Mouse (Mus musculus) hindbrain, embryonic 11.5 days (tissue): ENCODE measurements at regions not wholly inside any gene's neighbourhood (a gene's known extent, or its start where the extent isn't known, plus 50 kb on each side); places are given as distances from the start of the nearest gene placed in this dataset.
A peak's percentile ranks its signal among the peaks of the same experiment; 100 is the strongest.

Experiments used
- ATAC-seq: fragments of 200-750 bp; cut with Nextera tagmentation; 2 replicates; pipeline ENCODE4 v1.8.0; 2017; ENCODE audit warnings: mild to moderate bottlenecking, moderate TSS enrichment, moderate library complexity; ENCODE audit not compliant: low FRiP score
- DNase-seq: peaks from one replicate; pipeline ENCODE4 v3.0.0-alpha.2; 2015; ENCODE audit warnings: low spot score
- H3K27ac ChIP-seq: fragments of 300-500 bp; sonication (generic); 2 replicates; pipeline ENCODE4 v1.5.1; 2014; ENCODE audit warnings: mild to moderate bottlenecking, low read depth, low read length
- H3K27me3 ChIP-seq: fragments of 300-500 bp; sonication (generic); 2 replicates; pipeline ENCODE4 v1.6.1; 2014; ENCODE audit warnings: mild to moderate bottlenecking, low read length, moderate library complexity, mixed read lengths; ENCODE audit not compliant: control insufficient read depth, insufficient read depth
- H3K36me3 ChIP-seq: fragments of 300-500 bp; sonication (generic); 2 replicates; pipeline ENCODE4 v1.6.1; 2014; ENCODE audit warnings: mild to moderate bottlenecking, low read length, moderate library complexity, mixed read lengths; ENCODE audit not compliant: control insufficient read depth, insufficient read depth
- H3K4me1 ChIP-seq: fragments of 300-500 bp; sonication (generic); replicated peaks from 2 replicates; pipeline ENCODE4 v1.6.1; 2014; ENCODE audit warnings: low read length, mixed read lengths; ENCODE audit not compliant: control insufficient read depth, insufficient read depth
- H3K4me2 ChIP-seq: fragments of 300-500 bp; sonication (generic); replicated peaks from 2 replicates; pipeline ENCODE4 v1.6.1; 2014; ENCODE audit warnings: mild to moderate bottlenecking, low read depth, low read length
- H3K4me3 ChIP-seq: fragments of 300-500 bp; sonication (generic); 2 replicates; pipeline ENCODE4 v1.5.1; 2014; ENCODE audit warnings: low read depth, low read length
- H3K9ac ChIP-seq: fragments of 300-500 bp; sonication (generic); 2 replicates; pipeline ENCODE4 v1.6.1; 2014; ENCODE audit warnings: low read depth, low read length
- H3K9me3 ChIP-seq: fragments of 300-500 bp; sonication (generic); 2 replicates; pipeline ENCODE4 v1.6.1; 2016; ENCODE audit warnings: low read length; ENCODE audit not compliant: control insufficient read depth
- WGBS: fragments of 180-500 bp; shearing (Covaris S2); extraction: QIAGEN DNeasy Blood & Tissue Kit; methylation state at CpG from one replicate; pipeline ENCODE4 v1.1.7; 2014; 5-methylcytosine and 5-hydroxymethylcytosine counted together

DNA sequence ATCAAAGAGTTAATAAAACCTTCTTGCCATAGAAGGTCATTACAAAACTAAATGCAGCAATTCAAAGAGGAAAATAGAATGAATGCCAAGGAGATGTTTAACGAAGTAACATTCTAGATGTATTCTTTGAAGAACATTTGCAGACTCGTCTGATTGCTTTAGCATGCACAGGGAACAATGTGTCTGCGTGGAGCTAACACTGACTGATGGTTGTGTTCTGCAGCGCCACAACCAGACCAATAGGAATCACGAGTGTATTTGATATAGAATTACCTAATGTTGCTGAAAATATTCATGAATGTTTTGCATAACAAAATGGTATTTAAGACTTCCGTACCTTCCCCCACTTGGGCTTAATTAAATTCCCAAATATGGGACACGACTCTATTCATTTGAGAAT, 200.3 kb upstream of the Tmem161b start:
- no peaks in the 10 kb centered on the region for H3K9me3 ChIP-seq
- no peaks in the 10 kb centered on the region for H3K36me3 ChIP-seq
- no peak for DNase-seq
- H3K4me2 ChIP-seq: no peak overlapping the region
- no peak for ATAC-seq
- no peak overlapping the region for H3K4me3 ChIP-seq
- no peaks in the 10 kb centered on the region for H3K27me3 ChIP-seq
- no peak overlapping the region for H3K9ac ChIP-seq
- no peak overlapping the region for H3K27ac ChIP-seq
- WGBS: 73% methylated on average over 7 of the region's 7 CpGs
- H3K4me1 ChIP-seq: no peaks in the 10 kb centered on the region

DNA sequence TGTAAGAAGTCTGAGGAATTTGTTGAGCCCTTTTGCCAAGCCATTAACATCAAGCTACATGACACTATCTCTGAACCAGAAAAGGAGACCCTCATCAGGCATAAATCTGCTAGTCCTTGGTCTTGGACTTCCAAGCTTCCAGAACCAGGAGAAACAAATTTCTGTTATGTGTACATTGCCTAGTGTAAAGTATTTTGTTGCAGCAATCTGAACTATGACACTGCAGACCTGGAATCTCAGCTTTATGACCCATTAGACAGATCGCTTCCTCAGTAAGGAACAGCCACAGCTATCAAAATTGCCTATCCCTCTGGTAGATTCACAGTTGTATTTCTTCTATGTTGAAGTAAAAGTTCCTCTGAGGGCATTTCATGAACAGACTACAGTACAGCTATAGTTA, 199.1 kb upstream of the Tmem161b start:
- Histone ChIP-seq H3K36me3 (no peaks in the 10 kb centered on the region), H3K4me3 (no peak overlapping the region), H3K27ac (no peak overlapping the region), H3K4me1 (no peaks in the 10 kb centered on the region), H3K27me3 (no peaks in the 10 kb centered on the region), H3K9me3 (no peaks in the 10 kb centered on the region), H3K9ac (no peak overlapping the region), H3K4me2 (no peak overlapping the region)
- DNase-seq (no peak), ATAC-seq (no peak)
- 92% methylated on average over 1 of the region's 1 CpGs for WGBS

DNA sequence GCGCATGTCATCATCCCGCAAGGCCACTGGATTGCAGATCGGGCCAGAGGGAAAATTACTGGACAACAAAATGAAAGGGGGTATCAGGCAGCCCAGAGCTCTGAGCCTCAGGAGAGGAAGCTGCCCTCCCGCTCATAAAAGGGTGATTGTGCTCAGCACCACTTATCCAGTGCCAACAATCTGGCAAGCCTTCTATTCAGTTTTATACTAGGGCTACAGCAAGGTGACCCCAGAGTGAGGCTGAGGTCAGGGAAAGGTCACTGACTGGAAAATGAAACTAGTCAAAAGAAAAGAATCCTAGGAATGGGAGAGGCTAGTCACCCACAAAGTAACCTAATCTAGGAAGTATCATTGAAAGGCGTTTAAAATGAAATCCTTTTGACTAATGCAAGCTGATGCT, 198.5 kb upstream of the Tmem161b start:
- H3K36me3 ChIP-seq: no peaks in the 10 kb centered on the region
- H3K4me3 ChIP-seq: no peak overlapping the region
- no peak overlapping the region for H3K27ac ChIP-seq
- WGBS: 61% methylated on average over 5 of the region's 5 CpGs
- no peaks in the 10 kb centered on the region for H3K27me3 ChIP-seq
- no peaks in the 10 kb centered on the region for H3K9me3 ChIP-seq
- no peaks in the 10 kb centered on the region for H3K4me1 ChIP-seq
- no peak for DNase-seq
- ATAC-seq: no peak
- H3K9ac ChIP-seq: no peak overlapping the region
- no peak overlapping the region for H3K4me2 ChIP-seq

DNA sequence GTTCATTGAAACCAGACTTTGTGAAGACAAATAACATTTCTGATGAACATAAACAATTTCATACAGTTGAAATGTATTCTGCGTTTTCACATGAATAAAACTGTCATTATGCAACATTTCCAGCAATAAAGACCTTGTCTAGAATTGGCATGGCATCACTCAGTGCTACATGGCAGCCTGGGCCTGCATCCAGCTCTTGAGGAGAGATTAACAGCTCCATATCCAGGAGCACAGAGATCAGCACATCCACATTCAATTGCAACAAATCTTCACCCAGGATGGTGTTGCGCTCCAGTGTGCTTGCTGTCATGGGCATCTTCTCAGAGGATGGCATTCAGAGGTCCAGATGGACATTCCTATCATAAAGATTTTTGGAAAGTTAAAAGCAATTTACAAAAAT, 196.7 kb upstream of the Tmem161b start:
- no peaks in the 10 kb centered on the region for H3K9me3 ChIP-seq
- WGBS: 96% methylated on average over 2 of the region's 2 CpGs
- ATAC-seq: no peak
- DNase-seq: no peak
- no peaks in the 10 kb centered on the region for H3K27me3 ChIP-seq
- H3K4me1 ChIP-seq: no peaks in the 10 kb centered on the region
- no peak overlapping the region for H3K4me3 ChIP-seq
- H3K27ac ChIP-seq: no peak overlapping the region
- H3K36me3 ChIP-seq: no peaks in the 10 kb centered on the region
- no peak overlapping the region for H3K4me2 ChIP-seq
- H3K9ac ChIP-seq: no peak overlapping the region

DNA sequence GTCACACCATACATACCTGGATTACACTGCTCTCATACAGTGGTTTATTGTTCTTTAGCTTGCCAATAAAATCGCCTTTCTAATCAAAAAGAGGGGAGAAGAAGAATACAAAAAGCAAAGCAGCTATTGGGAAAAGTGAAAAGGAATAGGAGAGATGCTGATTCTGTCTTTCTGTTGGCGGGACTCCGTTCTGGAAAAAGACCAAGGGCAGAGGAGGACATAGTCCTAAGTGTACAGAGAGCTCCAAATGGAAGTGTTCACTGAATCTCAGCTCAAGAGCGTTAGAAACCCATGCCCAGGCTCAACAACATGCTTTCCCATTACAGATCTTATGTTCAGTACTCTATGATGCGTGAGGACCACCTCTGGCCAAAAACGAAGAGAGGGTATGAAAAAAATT, 174.4 kb upstream of the Tmem161b start:
- H3K4me2 ChIP-seq: no peak overlapping the region
- no peaks in the 10 kb centered on the region for H3K9me3 ChIP-seq

DNA sequence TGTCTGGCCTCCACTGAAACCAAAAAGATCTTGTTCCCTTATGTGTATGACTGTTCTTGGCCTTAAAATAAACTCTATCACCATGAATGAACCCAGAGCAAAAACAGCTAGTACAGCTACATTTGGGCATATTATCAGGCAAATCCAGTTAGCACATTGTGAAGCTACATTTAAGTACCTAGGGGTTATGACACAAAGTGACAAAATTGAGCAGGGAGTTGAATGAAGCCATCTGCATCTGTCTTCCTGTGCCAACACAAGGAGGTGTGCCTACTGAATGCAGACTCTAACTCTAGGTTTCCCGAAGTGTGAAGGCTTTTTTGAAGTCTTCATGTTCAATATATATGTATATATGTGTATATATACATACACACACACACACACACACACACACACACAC, 169.9 kb upstream of the Tmem161b start:
- H3K9me3 ChIP-seq: no peaks in the 10 kb centered on the region
- DNase-seq (no peak), ATAC-seq (no peak)
- no peak overlapping the region for H3K27ac ChIP-seq
- H3K9ac ChIP-seq: no peak overlapping the region
- 85% methylated on average over 1 of the region's 1 CpGs for WGBS
- no peak overlapping the region for H3K4me2 ChIP-seq
- H3K4me3 ChIP-seq: no peak overlapping the region
- H3K27me3 ChIP-seq: no peaks in the 10 kb centered on the region
- no peaks in the 10 kb centered on the region for H3K4me1 ChIP-seq
- H3K36me3 ChIP-seq: no peaks in the 10 kb centered on the region

More for the DNA sequence above, 174.4 kb upstream of the Tmem161b start:
- 92% methylated on average over 6 of the region's 6 CpGs for WGBS
- H3K4me1 ChIP-seq: no peaks in the 10 kb centered on the region
- H3K4me3 ChIP-seq: no peak overlapping the region
- DNase-seq (no peak), ATAC-seq (no peak)
- H3K9ac ChIP-seq: no peak overlapping the region
- H3K27me3 ChIP-seq: no peaks in the 10 kb centered on the region
- no peak overlapping the region for H3K27ac ChIP-seq
- H3K36me3 ChIP-seq: no peaks in the 10 kb centered on the region

DNA sequence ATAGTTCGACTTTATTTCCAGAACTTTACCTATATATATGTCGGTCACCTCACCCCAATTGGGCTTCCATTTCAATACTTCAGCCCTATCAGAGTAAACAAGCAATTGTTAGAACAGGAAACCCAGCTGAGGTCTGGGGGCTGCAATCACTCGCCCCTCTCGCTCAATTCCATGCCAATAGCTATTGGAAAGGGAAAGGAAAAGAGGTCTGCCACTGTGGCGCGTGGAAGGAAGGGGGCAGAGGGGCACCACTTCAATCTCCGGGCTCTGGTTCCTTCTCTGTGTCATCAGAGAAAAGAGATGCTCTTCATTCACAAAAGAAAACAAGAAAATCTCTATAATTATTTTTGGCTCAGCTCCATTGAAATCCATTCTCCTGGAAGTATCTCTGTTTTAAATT, 167.1 kb upstream of the Tmem161b start:
- Histone ChIP-seq H3K9ac (no peak overlapping the region), H3K9me3 (no peaks in the 10 kb centered on the region), H3K27me3 (no peaks in the 10 kb centered on the region), H3K4me3 (no peak overlapping the region), H3K4me2 (no peak overlapping the region), H3K27ac (no peak overlapping the region), H3K4me1 (0 out of 2 replicates have a peak, but pooled peaks cover 3% of the 10 kb centered on the region), H3K36me3 (no peaks in the 10 kb centered on the region)
- DNase-seq (no peak), ATAC-seq (no peak)
- 72% methylated on average over 7 of the region's 7 CpGs for WGBS

DNA sequence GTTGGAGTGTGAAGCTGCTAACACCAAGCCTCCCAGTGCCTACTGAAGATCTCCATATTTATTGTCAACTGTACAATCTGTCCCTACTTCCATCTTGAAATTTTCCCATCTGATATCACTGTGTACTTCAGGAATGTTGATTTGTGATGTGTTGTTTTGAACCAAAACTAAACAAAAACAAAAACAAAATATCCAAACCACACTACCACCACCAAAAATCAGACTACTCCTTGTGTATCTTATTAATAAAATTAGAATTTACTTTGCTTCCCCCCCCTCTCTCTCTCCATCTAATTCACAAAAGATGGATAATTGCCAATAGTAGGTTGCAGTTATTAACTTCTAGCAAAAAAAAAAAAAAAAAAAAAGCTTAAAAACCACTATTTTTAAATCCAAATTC, 166.5 kb upstream of the Tmem161b start:
- Histone ChIP-seq H3K4me2 (no peak overlapping the region), H3K27ac (no peak overlapping the region), H3K4me1 (0 out of 2 replicates have a peak, but pooled peaks cover 7% of the 10 kb centered on the region), H3K9ac (no peak overlapping the region), H3K9me3 (no peaks in the 10 kb centered on the region), H3K4me3 (no peak overlapping the region), H3K36me3 (no peaks in the 10 kb centered on the region), H3K27me3 (no peaks in the 10 kb centered on the region)
- ATAC-seq (no peak), DNase-seq (no peak)

DNA sequence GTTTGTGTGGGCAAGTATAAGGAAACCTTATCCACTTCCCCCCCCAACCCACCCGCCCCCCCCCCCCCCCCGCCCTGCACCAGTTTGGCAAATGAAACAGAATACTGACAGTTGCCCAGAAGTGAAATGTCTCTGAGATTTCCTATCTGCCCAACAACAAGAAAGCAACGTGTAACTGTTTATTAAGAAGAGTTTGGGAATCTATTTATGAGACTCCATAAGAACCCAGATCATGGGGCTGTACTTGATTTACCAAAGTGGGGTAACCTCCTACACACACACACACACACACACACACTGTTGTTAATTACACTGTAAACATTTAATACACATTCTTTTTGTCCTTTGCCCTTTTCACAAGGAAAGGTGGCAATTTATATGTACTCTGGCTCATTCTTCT, 165.6 kb upstream of the Tmem161b start:
- H3K4me2 ChIP-seq: no peak overlapping the region
- WGBS: 41% methylated on average over 2 of the region's 3 CpGs
- ATAC-seq (no peak), DNase-seq (no peak)
- 0 out of 2 replicates have a peak, but pooled peaks cover 7% of the 10 kb centered on the region for H3K4me1 ChIP-seq
- H3K36me3 ChIP-seq: no peaks in the 10 kb centered on the region
- no peaks in the 10 kb centered on the region for H3K27me3 ChIP-seq
- H3K27ac ChIP-seq: peak overlapping the region; percentile 82
- no peaks in the 10 kb centered on the region for H3K9me3 ChIP-seq
- no peak overlapping the region for H3K9ac ChIP-seq
- H3K4me3 ChIP-seq: no peak overlapping the region
